Mouse (Mus musculus): Measurements from ENCODE around the gene Yipf6. TPM values are rescaled to one million over a fixed set of nuclear protein-coding genes. Genes with fewer than 3 reads are reported as not detected.
"Not testable (repeated sequence)": the region's sequence is repeated elsewhere in the genome, so short reads cannot be mapped to it uniquely, and the experiment has no call there.

The Yipf6 gene
- polyA plus RNA-seq, 1 experiment from 2014 or later: 19.9 TPM

DNA sequence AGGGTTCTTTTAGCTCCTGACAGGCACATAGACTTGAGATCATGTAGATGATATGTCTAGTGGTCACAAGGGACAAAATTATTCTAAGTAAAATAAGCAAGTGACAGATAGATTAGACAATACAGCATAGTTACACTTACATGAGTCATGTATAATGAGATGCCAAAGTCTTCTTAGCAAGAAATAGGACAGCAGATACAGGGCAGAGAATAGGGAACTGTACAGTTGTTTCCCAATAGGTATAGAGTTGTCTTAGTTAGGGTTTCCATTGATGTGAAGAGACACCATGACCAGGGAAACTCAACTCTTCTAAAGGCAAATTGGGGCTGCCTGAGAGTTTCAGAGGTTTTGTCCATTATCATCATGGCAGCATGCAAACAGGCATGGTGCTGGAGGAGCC, 27.6 kb downstream of the Yipf6 start:
- Histone ChIP-seq H3K4me1 (replicated peaks) (no peaks in the 10 kb centered on the region), H3K4me2 (no peak overlapping the region), H3K9ac (no peak overlapping the region), H3K4me3 (no peak overlapping the region), H3K9me3 (no peaks in the 10 kb centered on the region), H3K36me3 (no peaks in the 10 kb centered on the region), H3K27me3 (peaks cover 5% of the 10 kb centered on the region; the same call in 1 of the 2 replicates), H3K27ac (no peak overlapping the region)
- no peak for ATAC-seq (ENCODE audit: low FRiP score)

GRCm38 (mm10) chrX:98964513-98964912, 28.4 kb downstream of the Yipf6 start:
- Histone ChIP-seq H3K36me3 (no peaks in the 10 kb centered on the region), H3K27ac (no peak overlapping the region), H3K4me3 (no peak overlapping the region), H3K9ac (no peak overlapping the region), H3K4me2 (no peak overlapping the region), H3K27me3 (peaks cover 3% of the 10 kb centered on the region; the same call in 1 of the 2 replicates), H3K9me3 (no peaks in the 10 kb centered on the region), H3K4me1 (replicated peaks) (no peaks in the 10 kb centered on the region)
- ATAC-seq (ENCODE audit: low FRiP score): no peak

DNA sequence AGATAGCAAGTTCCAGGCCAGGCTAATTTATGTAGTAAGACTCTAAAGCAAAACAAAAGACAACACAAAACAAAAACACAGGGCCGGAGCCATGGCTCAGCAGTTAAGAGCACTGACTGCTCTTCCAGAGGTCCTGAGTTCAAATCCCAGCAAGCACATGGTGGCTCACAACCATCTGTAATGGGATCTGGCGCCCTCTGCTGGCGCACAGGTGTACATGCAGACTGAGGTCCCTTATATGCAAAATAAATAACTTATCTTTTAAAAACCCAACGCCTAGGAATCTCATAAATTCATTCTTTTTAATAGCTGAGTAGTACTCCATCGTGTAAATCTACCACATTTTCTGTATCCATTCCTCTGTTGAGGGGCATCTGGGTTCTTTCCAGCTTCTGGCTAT, 50.5 kb downstream of the Yipf6 start:
- H3K4me2 ChIP-seq; ATAC-seq (ENCODE audit: low FRiP score); H3K9ac ChIP-seq; H3K36me3 ChIP-seq; H3K4me1 ChIP-seq (replicated peaks); H3K4me3 ChIP-seq; H3K27ac ChIP-seq; H3K9me3 ChIP-seq: not testable (repeated sequence)
- WGBS: 57% methylated on average over 5 of the region's 5 CpGs
- peaks cover 13% of the 10 kb centered on the region; the same call in 1 of the 2 replicates for H3K27me3 ChIP-seq

DNA sequence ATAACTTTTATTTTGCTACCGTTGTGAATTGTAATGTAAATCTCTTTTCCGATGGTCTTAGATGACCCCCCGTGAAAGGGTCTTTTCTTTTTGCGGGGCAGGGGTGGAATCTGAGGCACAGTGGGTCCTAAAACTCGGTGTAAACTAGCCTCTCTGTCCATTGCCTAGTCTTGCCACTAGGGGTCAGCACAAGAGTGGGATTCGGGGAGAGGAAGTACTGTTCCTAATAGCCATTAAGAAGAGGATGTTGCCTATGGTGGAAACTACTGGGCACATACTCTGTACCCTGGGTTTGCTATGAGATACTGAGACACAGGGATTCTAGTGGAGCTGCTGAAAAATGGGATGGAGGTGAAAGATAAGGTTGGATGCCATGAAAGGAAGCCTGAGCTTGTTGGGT, 53.5 kb downstream of the Yipf6 start:
- H3K27me3 ChIP-seq: peaks cover 10% of the 10 kb centered on the region; the same call in 1 of the 2 replicates
- H3K9ac ChIP-seq: no peak overlapping the region
- H3K9me3 ChIP-seq: no peaks in the 10 kb centered on the region
- 43% methylated on average over 6 of the region's 6 CpGs for WGBS
- no peak for ATAC-seq (ENCODE audit: low FRiP score)
- H3K4me2 ChIP-seq: no peak overlapping the region
- no peaks in the 10 kb centered on the region for H3K4me1 ChIP-seq (replicated peaks)
- H3K4me3 ChIP-seq: no peak overlapping the region
- H3K27ac ChIP-seq: no peak overlapping the region
- H3K36me3 ChIP-seq: no peaks in the 10 kb centered on the region

Other genes with a start within 250 kb of the Yipf6 start
- gene Ophn1, start 45.3 kb upstream of the Yipf6 start, polyA plus RNA-seq (2015; fragmentation: Nextera tagmentation; extraction: Ambion mirVana): 44.0 and 45.8 TPM in 2 replicates
- 5.6 and 6.0 TPM in 2 replicates for gene Stard8, start 66.9 kb downstream of the Yipf6 start, polyA plus RNA-seq (2015; fragmentation: Nextera tagmentation; extraction: Ambion mirVana)
- gene Efnb1, start 199.8 kb downstream of the Yipf6 start, polyA plus RNA-seq (2015; fragmentation: Nextera tagmentation; extraction: Ambion mirVana): 26.6 and 33.0 TPM in 2 replicates